Mouse (Mus musculus): ENCODE measurements around the gene Fam129b. TPM values are rescaled to one million over a fixed set of nuclear protein-coding genes. Genes with fewer than 3 reads are reported as not detected.
A peak's percentile ranks its signal among the peaks of the same experiment; 100 is the strongest.

Gene Fam129b
- polyA plus RNA-seq, 1 experiment: 28.3 TPM

DNA sequence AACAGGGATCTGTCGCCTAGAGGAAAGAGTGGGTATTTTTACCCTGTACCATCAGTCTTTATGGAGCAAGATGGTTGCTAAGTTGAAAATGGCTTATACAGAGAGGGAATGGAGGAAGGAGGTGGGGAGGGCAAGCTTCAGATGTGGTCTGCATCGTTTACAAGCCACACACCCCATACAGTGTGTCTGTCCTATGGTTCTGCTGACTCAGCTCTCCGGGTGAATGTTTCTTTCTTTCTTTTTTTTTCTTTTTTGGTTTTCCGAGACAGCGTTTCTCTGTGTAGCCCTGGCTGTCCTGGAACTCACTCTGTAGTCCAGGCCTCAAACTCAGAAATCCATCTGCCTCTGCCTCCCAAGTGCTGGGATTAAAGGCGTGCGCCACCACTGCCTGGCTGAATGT is 45.3 kb downstream of the Fam129b start:
- DNase-seq (ENCODE audit: extremely low spot score in 1 of 2, low spot score in 1 of 2): no peak

DNA sequence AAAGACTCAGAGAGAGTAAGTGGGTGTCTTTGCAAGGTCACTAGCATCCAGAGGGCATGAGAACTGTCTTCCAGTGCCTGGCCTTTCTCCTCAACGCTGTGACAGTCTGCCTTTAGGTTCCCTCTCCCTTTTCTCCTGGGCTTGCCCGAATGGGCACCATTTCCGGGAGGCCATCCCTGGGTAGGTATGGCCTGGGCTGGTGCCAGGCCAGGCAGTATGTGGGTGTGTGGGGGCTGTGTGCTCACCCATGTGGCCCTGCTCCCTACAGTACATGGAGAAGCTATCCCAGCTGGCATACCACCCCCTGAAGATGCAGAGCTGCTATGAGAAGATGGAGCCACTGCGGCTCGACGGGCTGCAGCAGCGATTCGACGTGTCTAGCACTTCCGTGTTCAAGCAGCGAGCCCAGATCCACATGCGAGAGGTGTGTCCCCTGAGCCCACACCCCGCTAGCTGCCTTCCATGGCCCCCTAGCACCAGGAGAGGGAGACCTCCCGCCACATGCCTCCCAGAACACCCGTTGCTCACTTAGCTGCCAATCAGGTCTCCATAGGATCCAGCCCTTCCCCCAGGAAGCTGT is 46.0 kb downstream of the Fam129b start:
- DNase-seq (ENCODE audit: extremely low spot score in 1 of 2, low spot score in 1 of 2): no peak

- no peak for DNase-seq (ENCODE audit: extremely low spot score in 1 of 2, low spot score in 1 of 2)
These were observed 46.6 kb downstream of the Fam129b start for GRCm38 (mm10) chr2:32922564-32922963.

- DNase-seq (ENCODE audit: extremely low spot score in 1 of 2, low spot score in 1 of 2): no peak
These were observed 47.8 kb downstream of the Fam129b start for GRCm38 (mm10) chr2:32923551-32924250.

DNA sequence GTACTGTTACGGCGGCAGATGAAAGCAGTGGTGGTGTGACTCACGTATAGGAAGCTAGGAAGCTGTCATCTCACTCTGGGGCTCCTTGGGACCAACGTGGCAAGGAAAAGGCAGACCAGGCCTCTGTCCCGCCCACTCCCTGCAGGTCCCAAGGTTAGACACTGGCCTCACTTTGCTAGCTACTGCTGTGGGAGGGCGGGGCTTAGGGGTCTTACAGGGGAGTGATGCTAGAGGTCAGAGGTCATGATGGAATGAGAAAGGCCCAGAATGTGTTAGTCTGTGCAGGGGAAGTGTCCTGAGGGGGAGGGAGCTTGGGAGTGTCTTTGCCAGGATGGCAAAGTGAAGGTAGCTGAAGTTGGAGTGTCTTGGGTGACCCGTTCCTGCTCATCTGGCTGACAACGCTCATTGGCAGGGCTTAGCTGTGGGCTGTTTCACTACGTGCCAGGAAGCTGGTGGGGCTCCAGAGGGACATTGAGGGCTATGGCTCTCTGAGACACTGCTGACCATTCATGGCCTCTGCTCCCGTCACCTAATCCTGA is 48.5 kb downstream of the Fam129b start:
- no peak for DNase-seq (ENCODE audit: extremely low spot score in 1 of 2, low spot score in 1 of 2)

GRCm38 (mm10) chr2:32926330-32927075 is 50.6 kb downstream of the Fam129b start:
- DNase-seq (ENCODE audit: extremely low spot score in 1 of 2, low spot score in 1 of 2): no peak

DNA sequence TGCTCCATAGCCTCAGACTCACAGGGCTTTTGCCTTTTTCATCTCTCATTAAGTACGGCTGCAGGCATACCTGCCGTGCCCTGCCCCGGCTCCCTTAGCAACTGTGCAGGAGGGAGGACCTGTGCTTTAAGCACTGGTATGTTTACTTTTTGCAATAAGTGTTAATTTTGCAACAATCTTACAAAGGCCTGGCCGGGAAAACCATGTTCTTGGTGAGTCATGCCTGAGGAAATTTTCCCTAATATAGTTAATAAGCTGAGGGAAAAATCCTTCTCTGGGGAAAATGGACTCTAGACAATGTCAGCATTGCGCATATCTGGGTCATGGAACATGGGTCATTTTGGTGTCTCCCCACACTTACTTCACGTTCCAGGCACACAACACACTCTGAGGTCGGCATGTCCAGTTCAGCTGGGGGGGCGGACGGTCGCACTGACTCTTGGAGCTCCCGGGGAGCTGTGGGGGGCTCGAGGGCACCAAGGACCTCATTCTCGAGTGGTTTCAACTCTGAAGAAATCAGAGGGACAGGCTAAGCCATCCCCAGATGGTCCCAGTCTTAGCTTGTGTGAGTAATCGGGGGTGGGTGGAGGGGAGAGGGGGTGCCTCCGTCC is 51.8 kb downstream of the Fam129b start:
- no peak for DNase-seq (ENCODE audit: extremely low spot score in 1 of 2, low spot score in 1 of 2)

- peak in 1 of 2 experiments; percentile 84 for DNase-seq (ENCODE audit: extremely low spot score in 1 of 2, low spot score in 1 of 2)
These were observed 52.5 kb downstream of the Fam129b start for GRCm38 (mm10) chr2:32928235-32928946.

DNA sequence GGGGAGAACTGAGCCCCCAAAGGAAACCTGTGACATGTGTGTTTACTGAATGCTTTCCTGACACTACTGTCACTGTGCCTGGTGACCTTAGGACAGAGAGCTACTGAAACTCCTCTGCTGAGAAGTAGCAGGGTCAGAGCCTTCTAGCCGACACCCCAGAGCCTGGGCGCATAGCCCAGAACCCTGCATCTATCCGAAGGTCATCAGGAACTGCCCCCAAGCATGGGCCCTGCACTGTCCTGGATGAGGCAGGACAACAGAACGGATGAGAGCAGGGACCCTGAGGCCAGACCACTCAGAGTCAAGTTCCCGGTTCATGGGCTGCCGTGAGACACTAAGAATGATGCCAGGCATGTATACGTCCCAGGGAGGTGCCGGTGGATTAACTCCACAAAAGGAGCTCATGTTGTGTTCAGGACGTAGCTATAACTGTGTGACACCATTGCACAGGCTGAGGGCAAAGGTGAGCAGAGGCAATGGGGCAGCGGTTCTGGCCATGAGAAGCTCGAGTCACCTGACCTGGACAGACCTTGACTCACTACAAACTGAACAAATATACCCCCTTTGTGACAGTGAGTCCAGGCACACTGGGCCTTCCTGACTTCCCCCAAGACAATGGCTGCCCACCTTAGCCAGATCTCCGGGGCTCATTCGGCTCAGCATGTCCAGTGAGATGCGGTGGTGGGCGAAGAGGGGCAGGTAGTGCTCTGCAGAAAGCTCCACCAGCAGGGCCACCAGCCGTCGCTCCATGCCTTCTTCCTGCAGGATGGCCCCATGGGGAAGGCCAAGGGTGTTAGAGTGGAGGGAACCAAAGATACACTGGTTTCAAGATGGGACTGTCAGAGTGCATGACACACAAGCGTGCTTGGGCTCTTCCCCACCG is 53.3 kb downstream of the Fam129b start:
- no peak for DNase-seq (ENCODE audit: extremely low spot score in 1 of 2, low spot score in 1 of 2)

DNA sequence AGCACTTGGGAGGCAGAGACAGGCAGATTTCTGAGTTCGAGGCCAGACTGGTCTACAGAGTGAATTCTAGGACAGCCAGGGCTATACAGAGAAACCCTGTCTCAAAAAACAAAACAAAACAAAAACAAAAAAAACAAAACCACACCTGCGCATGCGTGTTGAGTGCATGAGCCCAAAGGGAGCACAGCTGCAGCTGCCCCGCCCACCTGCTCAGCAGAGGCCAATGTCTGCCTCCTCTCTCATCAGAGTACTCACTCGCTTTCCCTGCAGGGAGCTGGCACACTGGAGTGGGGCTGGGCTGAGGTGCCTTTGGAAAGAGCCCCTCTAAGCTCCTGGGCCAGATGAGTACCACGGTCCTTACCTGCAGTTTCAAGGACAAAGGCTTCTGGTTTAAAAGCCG is 55.8 kb downstream of the Fam129b start:
- DNase-seq (ENCODE audit: extremely low spot score in 1 of 2, low spot score in 1 of 2): no peak

GRCm38 (mm10) chr2:32938741-32939140 is 62.8 kb downstream of the Fam129b start:
- DNase-seq (ENCODE audit: extremely low spot score in 1 of 2, low spot score in 1 of 2): no peak

DNA sequence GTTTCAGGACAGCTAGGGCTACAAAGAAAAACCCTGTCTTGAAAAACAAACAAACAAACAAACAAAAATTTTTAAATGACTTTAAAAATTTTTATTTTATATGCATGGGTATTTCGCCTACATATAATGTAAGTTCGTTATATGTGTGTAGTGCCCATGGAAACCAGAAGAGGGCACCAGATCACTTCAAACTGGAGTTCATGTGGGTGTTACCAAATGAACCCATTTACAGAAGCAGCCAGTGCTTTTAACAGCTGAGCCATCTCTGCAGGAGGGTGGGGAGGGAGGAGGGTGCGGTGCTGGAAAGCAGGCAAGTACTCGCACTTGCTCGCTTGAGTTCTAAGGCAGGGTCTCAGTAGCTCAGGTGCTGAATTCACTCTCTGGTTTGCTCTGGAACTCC is 63.5 kb downstream of the Fam129b start:
- peak in 1 of 2 experiments; percentile 81 for DNase-seq (ENCODE audit: extremely low spot score in 1 of 2, low spot score in 1 of 2)

GRCm38 (mm10) chr2:32940483-32940882 is 64.6 kb downstream of the Fam129b start:
- DNase-seq (ENCODE audit: extremely low spot score in 1 of 2, low spot score in 1 of 2): no peak

DNA sequence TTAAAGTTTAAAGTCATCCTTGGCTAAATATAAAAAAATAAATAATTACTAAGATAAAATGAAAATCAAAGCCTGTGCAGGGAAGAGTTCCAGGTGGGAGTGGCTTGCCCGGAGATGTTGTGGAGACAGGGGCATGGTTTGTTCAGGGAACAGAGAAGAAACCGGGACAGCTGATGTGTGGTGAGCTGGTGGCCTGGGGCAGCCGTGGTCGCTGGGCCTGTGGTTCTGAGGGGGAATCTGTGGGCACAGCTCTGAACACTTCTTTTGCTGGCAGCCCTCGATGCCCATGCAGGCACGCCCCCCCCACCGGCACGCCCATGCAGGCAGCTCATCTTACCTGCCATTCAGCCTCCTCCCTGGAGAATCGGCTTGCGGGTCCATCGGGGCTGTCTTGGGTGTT is 71.5 kb downstream of the Fam129b start:
- DNase-seq (ENCODE audit: extremely low spot score in 1 of 2, low spot score in 1 of 2): no peak

GRCm38 (mm10) chr2:32954581-32954980 is 78.7 kb downstream of the Fam129b start:
- DNase-seq (ENCODE audit: extremely low spot score in 1 of 2, low spot score in 1 of 2): no peak

DNA sequence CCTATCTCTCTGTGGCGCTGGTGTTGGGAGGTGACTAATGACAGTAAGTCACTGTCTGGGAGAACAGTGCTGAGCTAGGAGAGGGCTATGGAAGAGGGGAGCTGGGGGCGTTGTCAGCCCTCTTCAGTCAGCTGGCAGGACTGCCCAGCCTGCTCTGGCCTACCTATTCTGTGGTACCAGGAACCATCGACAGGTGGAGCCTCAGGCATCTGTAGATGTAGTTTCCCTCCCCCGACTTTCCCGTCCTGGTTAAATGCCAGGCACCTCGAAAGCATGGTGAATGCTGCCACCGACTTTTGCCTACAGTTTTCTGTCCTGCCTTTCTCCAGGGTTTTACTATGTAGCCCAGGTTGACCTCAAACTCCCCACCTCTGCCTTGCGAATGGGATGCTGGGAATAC is 81.4 kb downstream of the Fam129b start:
- DNase-seq (ENCODE audit: extremely low spot score in 1 of 2, low spot score in 1 of 2): peak in 1 of 2 experiments; percentile 70

- no peak for DNase-seq (ENCODE audit: extremely low spot score in 1 of 2, low spot score in 1 of 2)
These were observed 84.4 kb downstream of the Fam129b start for GRCm38 (mm10) chr2:32960273-32960672.

DNA sequence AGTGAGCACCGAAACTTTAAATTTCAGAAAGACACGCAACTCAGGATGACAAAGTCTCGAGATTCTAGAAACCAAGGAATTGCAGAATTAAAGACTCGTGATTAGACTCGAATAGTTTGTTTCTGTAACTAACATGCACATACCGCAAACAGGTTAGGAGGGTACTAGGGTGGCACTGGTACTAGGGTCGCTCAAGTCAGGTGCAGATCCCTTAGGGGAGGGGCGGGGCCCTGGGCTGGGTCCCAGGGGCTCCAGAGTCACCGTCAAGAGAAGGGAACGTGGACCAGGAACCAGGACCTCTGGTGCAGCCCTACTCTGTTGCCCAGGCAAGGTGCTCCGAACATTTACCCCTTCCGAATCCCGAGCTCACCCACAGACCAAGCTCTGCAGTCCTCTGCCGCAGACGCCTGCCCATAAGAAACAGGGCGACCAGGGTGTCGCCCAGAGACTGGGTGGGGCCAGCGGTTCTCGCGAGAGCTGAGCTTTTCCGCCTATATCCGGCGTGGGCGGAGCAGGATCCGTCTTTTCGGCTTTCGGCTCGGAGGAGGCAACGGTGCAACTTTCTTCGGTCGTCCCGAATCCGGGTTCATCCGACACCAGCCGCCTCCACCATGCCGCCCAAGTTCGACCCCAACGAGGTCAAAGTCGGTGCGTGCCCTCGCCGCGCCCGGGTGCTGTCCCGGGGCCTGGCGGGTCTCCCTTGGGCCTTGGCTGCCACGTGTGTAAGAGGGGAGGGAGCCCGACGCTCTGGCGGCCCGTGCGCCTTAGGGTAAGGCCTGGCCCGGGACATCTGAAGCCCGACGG is 85.5 kb downstream of the Fam129b start, which contains the start of the genes Rpl12 and Lrsam1:
Gene Rpl12, plus strand, starts transcription at position 368 of the 804 bp plus-strand sequence.
Gene Lrsam1, minus strand, starts transcription at position 423 of the 804 bp plus-strand sequence.
- DNase-seq (ENCODE audit: extremely low spot score in 1 of 2, low spot score in 1 of 2): peak; percentile 88 to 95
